Mouse (Mus musculus) brown adipose tissue, adult 24 weeks (tissue): ENCODE data around the gene Lrfn2. TPM values are rescaled to one million over a fixed set of nuclear protein-coding genes. Genes with fewer than 3 reads are reported as not detected.

Experiments used
- H3K27ac ChIP-seq: fragments of 200-500 bp; replicated peaks from 2 replicates; pipeline ENCODE4 v1.5.1; 2012; ENCODE audit warnings: low read depth, mild to moderate bottlenecking, low read length
- H3K4me1 ChIP-seq: fragments of 200-500 bp; 2 replicates; pipeline ENCODE4 v1.6.1; 2012; ENCODE audit warnings: low read length, mixed read lengths; ENCODE audit not compliant: control insufficient read depth, insufficient read depth, insufficient read length
- H3K4me3 ChIP-seq: fragments of 200-500 bp; 2 replicates; pipeline ENCODE4 v1.5.1; 2012; ENCODE audit warnings: low read depth, mild to moderate bottlenecking, low read length, moderate library complexity; ENCODE audit not compliant: insufficient read depth
- polyA plus RNA-seq: library from polyadenylated mRNA; stranded (reverse); fragments of >200 nt; gene quantifications from 2 replicates; pipeline ENCODE4 v1.2.4, GENCODE M21; 2012; ENCODE audit not compliant: missing spikeins, insufficient read depth, insufficient read length

Gene Lrfn2
- polyA plus RNA-seq, 1 experiment, result not detected

DNA sequence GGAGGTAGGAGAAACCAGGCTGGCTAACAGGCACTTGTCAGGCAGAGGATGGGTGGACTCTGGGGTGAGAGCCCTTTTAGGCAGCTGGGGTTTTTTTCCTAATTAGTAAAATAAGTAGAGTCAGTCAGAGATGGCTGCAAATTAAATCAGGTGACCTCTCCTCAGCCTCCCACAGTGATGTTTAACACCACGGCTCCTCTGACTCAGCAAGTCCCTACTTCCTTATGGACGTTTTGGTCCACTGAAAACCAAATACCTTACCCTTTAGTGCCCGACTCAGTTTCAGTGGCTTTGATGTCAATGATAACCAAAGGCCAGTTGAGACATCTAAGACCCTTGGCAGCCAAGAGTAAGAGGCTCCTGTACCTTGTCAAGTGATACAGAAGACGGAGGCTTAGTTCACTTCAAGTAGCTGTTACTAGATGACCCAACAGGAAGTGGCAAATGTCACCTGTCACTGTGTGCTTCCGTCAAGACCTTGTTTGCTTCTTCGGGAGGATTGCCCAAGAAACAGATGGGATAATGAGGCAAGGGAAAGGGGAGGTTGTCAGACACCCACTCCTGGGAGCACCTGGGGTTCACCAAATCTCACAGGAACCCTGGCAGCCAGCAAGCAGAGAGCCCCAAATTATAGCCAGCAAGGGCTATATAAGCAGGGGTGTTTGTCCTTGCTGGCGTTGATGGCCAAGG, 77.3 kb downstream of the Lrfn2 start:
- no peak overlapping the region for H3K27ac ChIP-seq
- no peaks in the 10 kb centered on the region for H3K4me1 ChIP-seq
- H3K4me3 ChIP-seq, result no peak overlapping the region

DNA sequence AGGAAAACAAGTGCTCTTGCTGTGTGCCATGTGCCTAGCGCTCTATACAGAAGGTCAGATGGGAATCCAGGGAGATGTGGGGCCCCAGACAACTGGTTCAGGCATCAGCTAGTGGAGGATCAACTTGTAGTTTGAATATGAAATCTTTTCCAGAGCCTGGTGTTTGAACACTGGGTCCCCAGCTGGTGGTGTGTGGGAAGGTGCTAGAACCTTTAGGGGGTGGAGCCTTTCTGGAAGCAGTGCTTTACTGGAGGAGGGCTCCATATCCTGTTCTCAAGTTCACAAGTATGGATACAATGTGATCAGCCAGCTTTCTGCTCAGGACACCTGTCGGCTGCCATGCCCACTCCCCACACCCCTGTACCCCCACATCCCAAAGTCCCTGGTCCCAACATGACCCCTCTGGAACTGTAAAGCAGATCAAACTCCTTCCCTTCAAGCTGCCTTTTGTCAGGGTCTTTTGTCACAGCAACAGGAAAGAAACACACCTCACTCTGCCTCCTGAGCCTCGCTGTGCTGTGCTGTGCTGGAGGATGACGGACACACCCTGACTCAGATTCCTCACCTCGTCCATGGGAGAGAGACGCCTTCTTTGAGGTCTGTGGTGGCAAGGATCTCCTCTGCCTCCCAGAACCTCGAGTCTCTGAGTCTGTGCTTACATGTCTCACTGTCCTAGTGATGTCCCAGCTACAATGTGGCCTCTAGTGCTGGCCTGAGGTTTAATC, 81.9 kb downstream of the Lrfn2 start:
- no peak overlapping the region for H3K27ac ChIP-seq
- H3K4me1 ChIP-seq, result no peaks in the 10 kb centered on the region
- H3K4me3 ChIP-seq, result no peak overlapping the region

- Histone ChIP-seq H3K27ac (no peak overlapping the region), H3K4me3 (no peak overlapping the region), H3K4me1 (no peaks in the 10 kb centered on the region)
Observed at GRCm38 (mm10) chr17:49015368-49015767, 83.2 kb downstream of the Lrfn2 start.

DNA sequence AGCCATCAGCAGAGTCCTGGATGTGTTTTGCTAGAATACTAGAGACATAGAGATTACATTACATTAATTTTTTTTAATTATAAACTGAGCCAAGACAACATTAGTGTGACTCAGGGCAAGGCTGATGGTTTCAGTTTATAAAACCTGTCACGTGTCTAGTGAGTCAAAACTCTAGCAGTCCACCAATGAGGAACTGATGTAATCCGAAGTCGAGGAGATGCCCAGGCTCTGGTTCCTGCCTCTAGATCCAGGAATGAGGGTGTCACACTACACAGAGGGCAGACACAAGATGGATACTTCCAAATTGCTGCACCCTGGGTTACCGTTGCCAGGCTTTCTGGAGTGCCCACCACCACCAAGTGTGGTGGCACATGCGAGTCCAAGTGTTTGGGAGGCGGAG, 84.0 kb downstream of the Lrfn2 start:
- no peak overlapping the region for H3K4me3 ChIP-seq
- H3K27ac ChIP-seq, result no peak overlapping the region
- H3K4me1 ChIP-seq, result no peaks in the 10 kb centered on the region

DNA sequence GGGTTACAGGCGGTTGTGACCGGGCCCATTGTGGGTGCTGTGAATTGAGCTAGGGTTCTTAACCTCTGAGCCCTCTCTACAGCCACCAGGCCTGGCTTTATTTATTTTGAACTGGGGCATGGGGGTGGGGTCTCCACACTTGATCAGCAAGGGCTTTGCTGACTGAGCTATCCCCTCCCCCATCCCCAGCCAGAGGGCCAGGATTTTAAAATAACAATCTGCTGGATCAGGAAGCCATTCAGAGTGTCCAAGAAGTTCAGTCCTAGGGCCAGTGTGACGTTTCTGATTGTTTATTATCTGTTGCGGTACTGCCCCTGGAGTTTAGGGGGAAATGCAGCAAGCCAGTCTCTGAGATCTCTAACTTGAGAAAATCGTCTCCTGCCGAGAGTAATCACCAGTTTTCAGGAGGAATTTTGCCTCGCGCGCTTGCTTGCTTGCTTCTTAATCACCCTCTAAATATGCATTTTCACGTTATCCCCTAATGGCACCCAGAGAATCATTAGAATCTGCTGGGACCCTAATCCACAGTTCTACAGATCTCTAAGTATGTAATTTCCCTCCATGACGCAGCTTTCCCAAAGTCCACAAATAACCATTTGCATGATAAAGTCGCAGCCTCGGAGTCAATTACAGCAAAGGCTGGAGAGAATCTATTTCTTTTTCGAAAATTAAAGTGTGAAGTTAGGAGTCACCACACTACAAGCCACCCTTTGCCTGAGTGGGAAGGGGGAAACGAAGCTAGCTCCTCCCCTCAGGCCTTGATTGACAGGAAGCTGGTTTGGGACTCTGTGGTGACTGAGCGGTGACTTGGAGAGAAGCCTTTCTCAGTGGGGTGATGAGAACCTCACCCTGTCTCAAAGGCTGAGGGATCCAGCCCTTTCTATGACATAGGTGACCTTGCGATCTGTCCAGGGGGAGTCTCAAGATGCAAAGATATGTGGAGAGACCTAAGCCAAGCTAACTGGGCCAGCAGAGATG, 85.5 kb downstream of the Lrfn2 start:
- H3K27ac ChIP-seq, result no peak overlapping the region

GRCm38 (mm10) chr17:49018774-49019488, 86.8 kb downstream of the Lrfn2 start:
- Histone ChIP-seq H3K4me3 (no peak overlapping the region), H3K27ac (no peak overlapping the region; the same call in 1 of the 2 replicates)

More for the DNA sequence above, 85.5 kb downstream of the Lrfn2 start:
- Histone ChIP-seq H3K4me1 (no peaks in the 10 kb centered on the region), H3K4me3 (no peak overlapping the region)

DNA sequence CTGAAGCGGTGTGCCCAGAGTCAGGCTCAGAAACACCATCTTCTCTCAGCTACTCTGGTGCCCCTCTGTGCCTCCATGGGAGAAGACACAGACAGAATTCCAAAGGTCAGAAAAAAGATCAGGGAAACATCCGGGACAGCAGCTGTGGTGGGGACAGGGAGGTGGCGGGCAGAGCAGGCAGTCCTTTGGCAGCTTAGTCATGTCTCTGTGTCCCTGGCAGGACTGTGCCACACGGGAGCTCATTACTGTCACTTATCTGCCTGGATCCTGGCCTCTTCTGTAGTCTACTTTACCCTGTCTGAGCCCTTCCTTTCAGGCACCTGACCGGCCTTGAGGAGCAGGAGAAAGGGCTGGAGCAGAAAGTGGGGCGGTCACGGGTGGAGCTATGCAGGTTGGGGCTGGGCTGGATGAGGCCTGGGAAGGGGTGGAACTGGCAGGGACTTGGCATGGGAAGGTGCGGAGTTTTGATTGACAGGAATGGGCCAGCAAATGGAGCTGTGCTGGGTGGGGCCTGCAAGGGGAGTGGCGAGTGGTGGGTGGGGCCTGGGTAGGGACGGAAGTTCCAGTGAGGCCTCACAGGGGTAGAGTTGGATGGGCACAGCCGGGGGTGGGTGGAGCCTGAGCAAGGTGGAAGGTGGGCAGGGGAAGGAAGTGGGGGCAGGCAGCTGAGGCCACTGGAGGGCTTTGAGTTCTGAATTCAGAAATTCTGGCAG, 97.5 kb downstream of the Lrfn2 start:
- Histone ChIP-seq H3K4me1 (no peaks in the 10 kb centered on the region), H3K27ac (no peak overlapping the region), H3K4me3 (no peak overlapping the region)

More at GRCm38 (mm10) chr17:49018774-49019488, 86.8 kb downstream of the Lrfn2 start:
- H3K4me1 ChIP-seq, result no peaks in the 10 kb centered on the region

DNA sequence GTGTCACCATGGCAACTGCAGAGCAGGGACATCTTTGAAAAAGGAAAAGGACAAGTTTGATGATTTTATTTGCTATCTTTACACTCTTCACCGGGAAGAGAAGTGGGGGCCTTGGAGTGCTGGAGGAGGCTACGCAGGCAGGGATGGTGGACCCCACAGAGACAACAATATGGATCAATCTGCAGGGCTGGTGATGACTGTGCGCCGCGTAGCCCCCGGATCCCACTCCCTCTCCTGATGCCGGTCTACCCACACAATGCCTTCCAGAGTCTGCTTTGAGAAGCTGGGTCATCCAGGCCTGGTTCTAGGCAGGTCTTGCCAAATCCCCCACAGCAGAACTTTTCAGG, 98.1 kb downstream of the Lrfn2 start:
- Histone ChIP-seq H3K4me3 (no peak overlapping the region), H3K4me1 (no peaks in the 10 kb centered on the region), H3K27ac (no peak overlapping the region)

DNA sequence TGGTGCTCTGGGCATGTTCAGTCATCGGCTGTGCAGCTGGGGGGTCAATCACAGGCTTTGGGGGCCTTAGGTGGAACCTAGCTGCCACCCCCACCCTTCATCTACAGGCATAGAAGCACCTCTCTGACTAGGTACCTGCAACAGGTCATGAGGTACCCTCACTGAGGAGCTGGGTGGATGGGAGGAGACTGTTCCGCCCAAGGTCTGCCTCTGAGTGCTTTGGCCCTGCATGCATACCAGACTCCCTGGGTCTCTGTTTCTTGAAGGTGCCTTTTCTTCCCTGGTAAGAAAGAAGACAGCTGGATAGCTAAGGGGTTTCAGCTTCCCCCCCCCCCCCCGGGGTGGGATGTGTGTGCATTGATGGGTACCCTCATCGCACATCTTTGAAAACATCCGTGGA, 98.7 kb downstream of the Lrfn2 start:
- H3K4me1 ChIP-seq, result no peaks in the 10 kb centered on the region
- H3K27ac ChIP-seq, result no peak overlapping the region
- no peak overlapping the region for H3K4me3 ChIP-seq

GRCm38 (mm10) chr17:49031790-49032189, 99.6 kb downstream of the Lrfn2 start:
- no peak overlapping the region for H3K27ac ChIP-seq
- H3K4me1 ChIP-seq, result no peaks in the 10 kb centered on the region
- H3K4me3 ChIP-seq, result no peak overlapping the region

GRCm38 (mm10) chr17:49033276-49033675, 101.1 kb downstream of the Lrfn2 start:
- Histone ChIP-seq H3K4me3 (no peak overlapping the region), H3K27ac (no peak overlapping the region), H3K4me1 (no peaks in the 10 kb centered on the region)

DNA sequence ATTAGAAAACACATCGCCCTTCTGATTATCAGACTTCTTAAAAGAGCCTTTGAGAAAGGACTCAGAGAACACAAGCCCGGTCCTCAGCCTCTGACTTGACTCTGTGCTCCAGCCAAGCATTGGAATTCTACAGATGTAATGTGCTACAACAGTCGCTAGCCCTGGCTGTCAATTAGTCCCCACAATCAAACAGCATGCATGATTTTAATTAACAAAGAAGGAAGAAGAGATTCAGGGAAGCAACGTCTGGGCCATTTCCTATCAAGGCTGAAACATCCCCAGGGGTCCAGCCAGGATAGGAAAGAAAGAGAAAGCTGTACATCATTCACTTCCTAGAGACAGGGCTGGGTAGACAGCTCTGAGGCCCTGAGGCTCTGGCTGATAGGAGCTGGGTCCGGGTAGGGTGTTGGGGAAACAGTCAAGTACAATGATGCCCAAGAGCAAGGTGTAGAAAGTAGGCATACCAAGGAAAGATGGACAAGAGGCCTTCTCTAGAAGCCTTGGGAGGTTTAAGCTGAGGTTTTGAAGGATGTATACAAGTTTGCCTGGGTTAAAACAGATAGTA, 101.6 kb downstream of the Lrfn2 start:
- Histone ChIP-seq H3K4me1 (no peaks in the 10 kb centered on the region), H3K4me3 (no peak overlapping the region), H3K27ac (no peak overlapping the region)

DNA sequence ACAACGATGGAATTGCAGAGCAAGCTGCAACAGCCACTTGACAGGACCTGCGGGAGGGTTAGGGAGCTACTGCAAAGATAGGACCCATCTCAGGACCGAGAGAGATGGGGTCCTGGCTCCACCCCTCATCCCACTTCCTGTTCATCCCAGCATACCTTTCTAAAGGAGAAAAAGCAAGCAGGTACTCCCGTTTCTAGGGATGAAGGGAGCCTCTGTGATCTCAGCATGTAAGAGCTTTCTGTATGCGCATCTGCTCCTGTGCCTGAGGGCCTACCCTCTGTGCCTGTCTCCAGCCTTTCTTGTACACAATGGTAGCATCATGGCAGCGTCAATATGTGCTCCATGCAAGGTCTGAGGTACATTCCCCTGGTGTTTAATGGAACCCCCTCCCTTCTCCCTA, 102.9 kb downstream of the Lrfn2 start:
- no peak overlapping the region for H3K4me3 ChIP-seq
- no peaks in the 10 kb centered on the region for H3K4me1 ChIP-seq
- H3K27ac ChIP-seq, result no peak overlapping the region
